Mouse (Mus musculus) spleen, adult 2 months (tissue): ENCODE data around the gene Mpig6b.

Experiments used
- CTCF ChIP-seq: fragments of 200-500 bp; IDR thresholded peaks from 2 replicates; pipeline ENCODE4 v1.5.1; 2011; ENCODE audit warnings: mild to moderate bottlenecking, inconsistent platforms; ENCODE audit not compliant: insufficient read depth, insufficient read length, insufficient replicate concordance; ENCODE audit errors: extremely low read depth
- POLR2A ChIP-seq: fragments of 200-500 bp; IDR thresholded peaks from 2 replicates; pipeline ENCODE4 v1.6.1; 2011; ENCODE audit warnings: low read depth, low read length, inconsistent platforms

DNA sequence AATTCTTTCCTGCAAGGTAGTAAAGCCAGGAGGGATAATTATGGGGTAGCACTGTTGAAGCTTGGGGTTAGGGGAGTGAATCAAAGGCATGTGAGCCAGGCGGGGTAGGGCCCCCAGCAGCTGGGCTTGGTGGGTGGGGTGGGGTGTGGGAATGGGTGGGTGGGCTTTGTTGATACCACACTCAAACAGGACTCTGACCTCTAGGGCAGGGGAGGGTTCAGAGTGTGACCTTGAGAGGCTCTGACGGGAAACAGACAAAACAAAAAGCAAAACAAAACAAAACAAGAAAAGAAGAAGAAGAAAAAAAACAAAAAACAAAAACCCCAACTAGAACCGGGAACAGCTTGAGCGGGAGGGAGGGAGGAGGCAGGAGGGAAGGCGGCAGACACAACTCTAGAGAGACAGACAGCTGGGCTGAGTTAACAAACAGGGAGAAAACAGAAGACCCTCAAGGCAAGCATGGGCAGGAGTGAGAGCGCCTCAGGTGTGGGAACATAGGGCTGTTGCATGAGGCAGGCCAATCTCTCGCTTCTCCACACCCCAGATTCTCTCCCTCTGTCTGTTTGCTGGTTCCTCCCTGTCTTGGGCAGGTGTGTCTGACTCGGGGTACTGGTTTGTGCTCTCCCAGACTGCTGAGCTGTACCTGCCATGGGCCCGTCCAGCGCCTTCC is 10.7 kb upstream of the Mpig6b start, which contains the start of gene Ly6g6e:
- TF ChIP-seq CTCF = no peak
- TF ChIP-seq POLR2A = no peak
